Mouse (Mus musculus) monocyte, adult 5-6 weeks (primary cell): ENCODE data around the gene Prkag2. TPM values are rescaled to one million over a fixed set of nuclear protein-coding genes. Genes with fewer than 3 reads are reported as not detected.

Source experiments
- ATAC-seq: fragments of 153-309, 156-312 bp; replicated peaks from 2 replicates; pipeline ENCODE4 v1.8.0; 2017; ENCODE audit warnings: mild to moderate bottlenecking; ENCODE audit not compliant: low TSS enrichment, insufficient number of reproducible peaks, severe bottlenecking, poor library complexity, low FRiP score
- total RNA-seq: library from RNA; stranded (forward); fragments of 200-1000, 200-491, 200-594 nt; gene quantifications from 3 replicates; pipeline ENCODE4 v1.2.3, GENCODE M21; 2017

Gene Prkag2
- total RNA-seq, 1 experiment from 2014 or later: 61.0 TPM

GRCm38 (mm10) chr5:24908820-24909716, 191.4 kb downstream of the Prkag2 start:
- ATAC-seq: peak; percentile 86

- peak; percentile 23 for ATAC-seq
Observed at GRCm38 (mm10) chr5:24908141-24908819, 192.2 kb downstream of the Prkag2 start.

- no peak for ATAC-seq
Observed at GRCm38 (mm10) chr5:24907737-24908136, 192.7 kb downstream of the Prkag2 start.

GRCm38 (mm10) chr5:24906844-24907243, 193.6 kb downstream of the Prkag2 start:
- ATAC-seq: no peak

- no peak for ATAC-seq
Observed at GRCm38 (mm10) chr5:24904941-24905340, 195.5 kb downstream of the Prkag2 start.

- ATAC-seq: no peak
Observed at GRCm38 (mm10) chr5:24904423-24904822, 196.0 kb downstream of the Prkag2 start.

GRCm38 (mm10) chr5:24904001-24904400, 196.4 kb downstream of the Prkag2 start:
- ATAC-seq: no peak

GRCm38 (mm10) chr5:24902835-24903234, 197.6 kb downstream of the Prkag2 start:
- peak; percentile 59; the same call in 1 of the 2 replicates for ATAC-seq

- ATAC-seq: no peak
Observed at GRCm38 (mm10) chr5:24895606-24896005, 204.8 kb downstream of the Prkag2 start.

- peak; percentile 56; the same call in 1 of the 2 replicates for ATAC-seq
Observed at GRCm38 (mm10) chr5:24894814-24895213, 205.6 kb downstream of the Prkag2 start.

GRCm38 (mm10) chr5:24892461-24892860, 208.0 kb downstream of the Prkag2 start:
- ATAC-seq: no peak

- no peak for ATAC-seq
Observed at GRCm38 (mm10) chr5:24889860-24890259, 210.6 kb downstream of the Prkag2 start.

- ATAC-seq: no peak
Observed at GRCm38 (mm10) chr5:24888874-24889591, 211.4 kb downstream of the Prkag2 start.

- no peak for ATAC-seq
Observed at GRCm38 (mm10) chr5:24887271-24887670, 213.2 kb downstream of the Prkag2 start.

- no peak for ATAC-seq
Observed at GRCm38 (mm10) chr5:24878713-24879112, 221.7 kb downstream of the Prkag2 start.

- no peak for ATAC-seq
Observed at GRCm38 (mm10) chr5:24877836-24878624, 222.4 kb downstream of the Prkag2 start.

- no peak for ATAC-seq
Observed at GRCm38 (mm10) chr5:24876653-24877052, 223.8 kb downstream of the Prkag2 start.

- ATAC-seq: no peak
Observed at GRCm38 (mm10) chr5:24874111-24874510, 226.3 kb downstream of the Prkag2 start.
